Mouse (Mus musculus) heart, postnatal 0 days (tissue): ENCODE data around the gene Atp8b2.

Experiments used
- CTCF ChIP-seq: IDR thresholded peaks from 2 replicates; pipeline ENCODE4 v1.5.1; 2016; ENCODE audit warnings: antibody characterized with exemption, control low read depth, low read depth
- EP300 ChIP-seq: IDR thresholded peaks from 2 replicates; pipeline ENCODE4 v1.6.1; 2016; ENCODE audit warnings: antibody characterized with exemption, low read depth

GRCm38 (mm10) chr3:89965972-89966371 lies 2.7 kb upstream of the Atp8b2 start:
- TF ChIP-seq CTCF, result no peak
- no peak for TF ChIP-seq EP300
